Mouse (Mus musculus): ENCODE data around the gene Rgn. TPM values are rescaled to one million over a fixed set of nuclear protein-coding genes. Genes with fewer than 3 reads are reported as not detected.

Gene Rgn
- 1.5 and 1.7 TPM in 2 replicates for polyA plus RNA-seq (2012; rRNA removed)

DNA sequence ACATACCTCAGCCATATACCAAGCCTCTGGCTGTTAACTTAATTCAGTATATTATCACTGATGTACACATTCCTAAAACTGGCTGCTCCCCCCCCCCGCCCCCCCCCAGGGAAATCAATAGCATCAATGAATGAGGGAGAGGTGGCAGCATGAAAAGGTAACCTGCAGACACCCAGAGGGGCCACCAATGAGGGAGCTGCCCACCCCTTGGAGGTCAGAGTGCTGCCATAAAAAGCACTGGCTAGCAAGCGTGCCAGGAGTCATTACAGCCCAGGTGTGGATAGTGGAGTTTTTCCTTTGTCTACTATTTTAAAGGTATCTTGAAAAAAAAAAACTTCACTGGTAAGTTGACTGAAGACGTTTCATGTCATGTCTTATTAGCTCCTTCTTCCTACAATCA is at the start of gene Rgn:
TSS of gene Rgn (plus strand) at position 256 of the 400 bp plus-strand sequence.
- Histone ChIP-seq H3K4me3 (ENCODE audit: insufficient read depth, low read depth, low read length) (no peak within 1 kb of the TSS), H3K27ac (ENCODE audit: insufficient read depth, low read depth, low read length) (no peak within 1 kb of the TSS), H3K4me1 (ENCODE audit: control insufficient read depth, insufficient read depth, low read length) (no peaks in the 10 kb centered on the region; the same call in 1 of the 2 replicates), H3K27me3 (replicated peaks; ENCODE audit: control insufficient read depth, insufficient read depth, low read length) (no peaks in the 10 kb centered on the region), H3K36me3 (ENCODE audit: control insufficient read depth, insufficient read depth, low read length) (no peaks in the 10 kb centered on the region)
- TF ChIP-seq POLR2A (IDR thresholded peaks at IDR 0.05; ENCODE audit: low read depth, low read length) (no peak), CTCF (conservative IDR thresholded peaks at IDR 0.05; ENCODE audit: insufficient read depth, insufficient read length, low read depth, low read length) (no peak)
- 64% methylated on average over 3 of the region's 3 CpGs for WGBS
- no peak for DNase-seq

GRCm38 (mm10) chrX:20520290-20520939 is 29.2 kb upstream of the Rgn start:
- peak; percentile 53 for DNase-seq
- H3K36me3 ChIP-seq (ENCODE audit: control insufficient read depth, insufficient read depth, low read length): no peaks in the 10 kb centered on the region
- 44% methylated on average over 7 of the region's 7 CpGs for WGBS
- no peak overlapping the region for H3K4me3 ChIP-seq (ENCODE audit: insufficient read depth, low read depth, low read length)
- TF ChIP-seq POLR2A (IDR thresholded peaks at IDR 0.05; ENCODE audit: low read depth, low read length) (no peak), CTCF (conservative IDR thresholded peaks at IDR 0.05; ENCODE audit: insufficient read depth, insufficient read length, low read depth, low read length) (no peak)
- H3K27me3 ChIP-seq (replicated peaks; ENCODE audit: control insufficient read depth, insufficient read depth, low read length): no peaks in the 10 kb centered on the region
- H3K4me1 ChIP-seq (ENCODE audit: control insufficient read depth, insufficient read depth, low read length): no peaks in the 10 kb centered on the region
- H3K27ac ChIP-seq (ENCODE audit: insufficient read depth, low read depth, low read length): peak overlapping the region; percentile 16; the same call in 1 of the 2 replicates

- Histone ChIP-seq H3K4me3 (ENCODE audit: insufficient read depth, low read depth, low read length) (no peak overlapping the region), H3K4me1 (ENCODE audit: control insufficient read depth, insufficient read depth, low read length) (no peaks in the 10 kb centered on the region), H3K27ac (ENCODE audit: insufficient read depth, low read depth, low read length) (no peak overlapping the region), H3K27me3 (replicated peaks; ENCODE audit: control insufficient read depth, insufficient read depth, low read length) (no peaks in the 10 kb centered on the region), H3K36me3 (ENCODE audit: control insufficient read depth, insufficient read depth, low read length) (no peaks in the 10 kb centered on the region)
- DNase-seq: no peak
- TF ChIP-seq POLR2A (IDR thresholded peaks at IDR 0.05; ENCODE audit: low read depth, low read length): no peak
- no peak for TF ChIP-seq CTCF (conservative IDR thresholded peaks at IDR 0.05; ENCODE audit: insufficient read depth, insufficient read length, low read depth, low read length)
Observed at GRCm38 (mm10) chrX:20521578-20521977, 28.0 kb upstream of the Rgn start.

DNA sequence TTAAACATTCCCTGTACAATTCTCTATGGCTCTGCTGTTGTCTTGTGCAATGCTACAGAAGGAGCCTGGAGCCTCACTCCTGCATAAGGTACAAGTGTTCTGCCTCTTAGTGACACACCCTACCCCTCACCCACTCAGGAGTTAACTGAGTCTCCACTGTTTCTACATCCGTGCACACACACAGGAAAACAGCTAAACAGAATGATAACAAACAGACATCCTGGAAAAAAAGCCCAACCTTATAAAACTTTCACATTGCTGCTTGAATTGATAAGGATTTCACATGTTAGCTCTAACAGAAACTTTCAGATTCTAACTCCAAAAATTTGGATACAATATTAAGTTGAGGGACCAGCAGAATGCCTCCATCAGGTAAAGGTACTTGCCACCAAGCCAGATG is 17.0 kb upstream of the Rgn start:
- Histone ChIP-seq H3K27ac (ENCODE audit: insufficient read depth, low read depth, low read length) (no peak overlapping the region), H3K36me3 (ENCODE audit: control insufficient read depth, insufficient read depth, low read length) (no peaks in the 10 kb centered on the region), H3K4me1 (ENCODE audit: control insufficient read depth, insufficient read depth, low read length) (no peaks in the 10 kb centered on the region), H3K27me3 (replicated peaks; ENCODE audit: control insufficient read depth, insufficient read depth, low read length) (no peaks in the 10 kb centered on the region), H3K4me3 (ENCODE audit: insufficient read depth, low read depth, low read length) (no peak overlapping the region)
- DNase-seq: no peak
- 50% methylated on average over 1 of the region's 1 CpGs for WGBS
- TF ChIP-seq POLR2A (IDR thresholded peaks at IDR 0.05; ENCODE audit: low read depth, low read length) (no peak), CTCF (conservative IDR thresholded peaks at IDR 0.05; ENCODE audit: insufficient read depth, insufficient read length, low read depth, low read length) (no peak)

- Histone ChIP-seq H3K4me1 (ENCODE audit: control insufficient read depth, insufficient read depth, low read length) (no peaks in the 10 kb centered on the region), H3K27me3 (replicated peaks; ENCODE audit: control insufficient read depth, insufficient read depth, low read length) (no peaks in the 10 kb centered on the region), H3K36me3 (ENCODE audit: control insufficient read depth, insufficient read depth, low read length) (no peaks in the 10 kb centered on the region), H3K27ac (ENCODE audit: insufficient read depth, low read depth, low read length) (no peak overlapping the region), H3K4me3 (ENCODE audit: insufficient read depth, low read depth, low read length) (no peak overlapping the region)
- 70% methylated on average over 3 of the region's 3 CpGs for WGBS
- no peak for DNase-seq
- no peak for TF ChIP-seq CTCF (conservative IDR thresholded peaks at IDR 0.05; ENCODE audit: insufficient read depth, insufficient read length, low read depth, low read length)
- no peak for TF ChIP-seq POLR2A (IDR thresholded peaks at IDR 0.05; ENCODE audit: low read depth, low read length)
Observed at GRCm38 (mm10) chrX:20543867-20544266, 5.7 kb upstream of the Rgn start.

DNA sequence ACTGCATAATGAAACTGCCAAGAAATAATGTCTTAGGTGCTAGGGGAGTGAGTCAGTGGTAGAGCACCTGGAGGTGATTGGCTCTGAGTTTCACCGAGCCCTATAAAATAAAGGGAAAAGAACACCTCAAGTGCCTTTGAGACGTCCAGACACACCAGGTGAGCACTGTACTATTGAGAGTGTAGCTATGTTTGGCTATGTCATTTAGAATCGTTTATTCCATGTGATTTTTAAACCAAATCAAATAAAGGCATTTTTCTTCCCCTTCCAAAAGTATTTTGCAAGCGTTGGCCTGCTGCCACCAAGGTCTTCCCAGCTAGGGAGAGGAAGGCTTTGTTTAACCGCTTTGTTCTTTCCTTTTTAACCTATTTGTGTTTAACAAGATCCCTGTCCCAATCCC is 2.0 kb upstream of the Rgn start:
- TF ChIP-seq POLR2A (IDR thresholded peaks at IDR 0.05; ENCODE audit: low read depth, low read length) (no peak), CTCF (conservative IDR thresholded peaks at IDR 0.05; ENCODE audit: insufficient read depth, insufficient read length, low read depth, low read length) (no peak)
- Histone ChIP-seq H3K27ac (ENCODE audit: insufficient read depth, low read depth, low read length) (peak overlapping the region; percentile 88; the same call in 1 of the 2 replicates), H3K27me3 (replicated peaks; ENCODE audit: control insufficient read depth, insufficient read depth, low read length) (no peaks in the 10 kb centered on the region), H3K36me3 (ENCODE audit: control insufficient read depth, insufficient read depth, low read length) (no peaks in the 10 kb centered on the region), H3K4me3 (ENCODE audit: insufficient read depth, low read depth, low read length) (no peak overlapping the region), H3K4me1 (ENCODE audit: control insufficient read depth, insufficient read depth, low read length) (no peaks in the 10 kb centered on the region; the same call in 1 of the 2 replicates)
- WGBS: 38% methylated on average over 5 of the region's 5 CpGs
- no peak for DNase-seq

DNA sequence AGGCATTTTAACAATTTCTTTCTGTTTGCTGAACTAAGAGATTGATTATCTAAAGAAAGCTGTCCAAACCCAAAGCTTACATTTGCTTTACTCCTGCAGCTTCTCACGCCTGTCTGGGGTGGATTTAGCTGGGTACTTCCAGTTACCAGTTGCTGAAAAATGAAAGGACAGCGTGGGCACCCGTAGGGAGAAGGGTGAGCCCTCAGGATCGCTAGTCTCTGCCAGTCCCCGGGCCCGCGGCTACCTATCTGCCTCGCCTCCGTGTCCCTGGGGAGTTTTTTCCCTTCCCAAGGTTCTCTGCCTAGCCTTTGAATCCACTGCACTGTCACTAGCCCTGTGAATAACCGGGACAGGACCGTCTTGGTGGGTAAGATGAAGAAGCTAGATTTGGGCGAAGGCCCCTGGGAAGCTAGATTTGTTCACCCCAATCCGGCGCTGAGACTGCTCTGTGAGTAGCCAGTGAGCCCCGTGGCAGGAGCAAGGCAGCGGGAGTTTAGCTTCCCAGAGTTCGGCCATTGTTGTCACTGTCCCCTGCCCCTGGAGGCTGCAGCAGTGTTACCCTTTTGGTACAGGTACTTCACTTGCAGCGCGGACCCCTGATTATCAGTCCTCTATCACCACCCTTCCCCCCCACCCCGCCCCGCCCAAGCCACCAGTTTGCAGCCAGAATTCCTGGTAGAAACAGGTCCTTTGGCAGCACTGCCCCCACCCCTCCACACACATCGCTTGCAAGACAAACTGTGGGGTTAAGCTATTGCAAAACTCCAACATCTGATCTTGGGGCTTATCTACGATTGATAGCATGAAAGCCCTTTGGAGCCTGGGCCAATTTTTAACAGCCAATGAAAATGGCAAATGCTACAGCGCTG is 1.3 kb upstream of the Rgn start:
- H3K27me3 ChIP-seq (replicated peaks; ENCODE audit: control insufficient read depth, insufficient read depth, low read length): no peaks in the 10 kb centered on the region
- H3K4me3 ChIP-seq (ENCODE audit: insufficient read depth, low read depth, low read length): peak overlapping the region; percentile 57
- no peaks in the 10 kb centered on the region for H3K36me3 ChIP-seq (ENCODE audit: control insufficient read depth, insufficient read depth, low read length)
- TF ChIP-seq CTCF (conservative IDR thresholded peaks at IDR 0.05; ENCODE audit: insufficient read depth, insufficient read length, low read depth, low read length): no peak
- TF ChIP-seq POLR2A (IDR thresholded peaks at IDR 0.05; ENCODE audit: low read depth, low read length): no peak
- DNase-seq: peak; percentile 26
- WGBS: 2% methylated on average over 24 of the region's 24 CpGs
- H3K27ac ChIP-seq (ENCODE audit: insufficient read depth, low read depth, low read length): peak overlapping the region; percentile 88
- no peaks in the 10 kb centered on the region; the same call in 1 of the 2 replicates for H3K4me1 ChIP-seq (ENCODE audit: control insufficient read depth, insufficient read depth, low read length)

Measured in kidney, adult 2 months (tissue).